Mouse (Mus musculus) embryonic fibroblast, embryonic 13.5 days (primary cell): Measurements from ENCODE around the gene Gclc.

ENCODE experiments used
- CTCF ChIP-seq: IDR thresholded peaks from 2 replicates; pipeline ENCODE4 v1.5.1; 2011; ENCODE audit warnings: mild to moderate bottlenecking, control low read depth, low read length, moderate library complexity, borderline replicate concordance; ENCODE audit not compliant: insufficient read depth
- POLR2A ChIP-seq: IDR thresholded peaks from 2 replicates; pipeline ENCODE4 v1.6.1; 2011; ENCODE audit warnings: low read depth, mild to moderate bottlenecking, control low read depth, low read length, moderate library complexity

DNA sequence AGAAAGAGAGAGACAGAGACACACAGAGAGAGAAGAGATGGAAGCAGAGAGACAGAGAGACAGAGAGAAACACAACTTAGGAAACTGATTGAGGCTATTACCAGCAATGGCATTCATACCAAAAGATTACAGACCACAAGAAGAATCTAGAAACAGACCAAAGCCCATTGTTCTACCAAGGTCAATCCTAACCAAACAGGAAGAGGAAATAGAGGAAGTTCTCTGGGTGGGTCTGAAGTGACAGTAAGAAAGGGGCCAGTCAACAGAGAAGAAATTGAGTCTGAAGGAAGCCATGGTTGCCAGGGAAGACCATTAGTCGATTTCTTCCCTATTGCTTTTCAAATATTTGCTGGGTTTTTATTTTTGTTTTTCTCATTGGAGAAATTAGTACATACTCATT, 81.4 kb downstream of the Gclc start:
- no peak for TF ChIP-seq CTCF
- no peak for TF ChIP-seq POLR2A
